Mouse (Mus musculus) B cell, adult 67 days (primary cell): ENCODE measurements around the gene Irgm2. TPM values are rescaled to one million over a fixed set of nuclear protein-coding genes. Genes with fewer than 3 reads are reported as not detected.

ENCODE experiments used
- total RNA-seq, 2 experiments: library from RNA; stranded (reverse); gene quantifications; 4 replicates each; pipeline ENCODE4 v1.2.4; 2023

Irgm2 gene
- 10 to 100 TPM in 1 of 2 experiments, 1 to 10 TPM in 1; 9.8 to 13.1 TPM for total RNA-seq

DNA sequence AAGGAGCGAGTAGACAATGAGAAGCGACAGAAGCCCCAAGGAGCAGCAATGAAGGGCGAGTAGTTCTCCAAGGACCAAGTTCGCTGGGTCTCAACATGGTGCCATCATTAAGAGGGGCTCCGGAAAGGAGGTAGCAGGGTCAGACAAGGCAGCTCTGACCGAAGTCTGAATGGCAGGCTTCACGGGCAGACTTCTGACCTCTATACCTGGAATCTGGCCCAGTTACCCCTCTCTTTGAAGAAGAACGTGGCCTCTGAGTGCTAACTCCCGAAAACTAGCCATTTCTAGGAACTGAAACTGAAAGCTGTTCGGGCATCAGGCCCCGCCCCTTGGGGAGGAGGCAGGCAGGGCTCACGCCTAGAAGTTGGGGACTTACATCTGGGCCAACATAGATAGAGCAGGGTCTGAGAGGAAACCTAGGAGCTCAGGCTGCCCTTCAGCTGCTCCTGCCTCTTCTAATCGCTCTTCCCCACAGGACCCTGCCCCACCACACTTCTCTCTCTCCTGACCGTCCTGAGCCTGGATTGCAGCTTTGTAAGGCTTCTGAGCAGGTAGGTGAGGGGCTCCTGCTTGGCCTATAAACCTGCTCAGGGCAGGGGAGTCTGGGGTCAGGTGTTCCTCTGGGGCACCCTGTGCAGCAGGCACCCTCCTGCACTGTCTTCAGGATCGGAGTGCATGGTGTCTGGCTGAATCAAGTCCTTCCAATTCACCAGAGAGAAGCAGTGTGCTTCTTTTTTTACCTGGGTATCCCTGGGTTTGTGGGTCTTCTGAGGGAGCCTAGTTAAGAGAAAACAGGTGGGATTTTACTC is at the start of gene Irgm2, which contains the start of gene Igtp:
Irgm2 (plus strand) TSS at position 390 of the 809 bp plus-strand sequence.
Igtp (plus strand) TSS at position 328 of the 809 bp plus-strand sequence.

DNA sequence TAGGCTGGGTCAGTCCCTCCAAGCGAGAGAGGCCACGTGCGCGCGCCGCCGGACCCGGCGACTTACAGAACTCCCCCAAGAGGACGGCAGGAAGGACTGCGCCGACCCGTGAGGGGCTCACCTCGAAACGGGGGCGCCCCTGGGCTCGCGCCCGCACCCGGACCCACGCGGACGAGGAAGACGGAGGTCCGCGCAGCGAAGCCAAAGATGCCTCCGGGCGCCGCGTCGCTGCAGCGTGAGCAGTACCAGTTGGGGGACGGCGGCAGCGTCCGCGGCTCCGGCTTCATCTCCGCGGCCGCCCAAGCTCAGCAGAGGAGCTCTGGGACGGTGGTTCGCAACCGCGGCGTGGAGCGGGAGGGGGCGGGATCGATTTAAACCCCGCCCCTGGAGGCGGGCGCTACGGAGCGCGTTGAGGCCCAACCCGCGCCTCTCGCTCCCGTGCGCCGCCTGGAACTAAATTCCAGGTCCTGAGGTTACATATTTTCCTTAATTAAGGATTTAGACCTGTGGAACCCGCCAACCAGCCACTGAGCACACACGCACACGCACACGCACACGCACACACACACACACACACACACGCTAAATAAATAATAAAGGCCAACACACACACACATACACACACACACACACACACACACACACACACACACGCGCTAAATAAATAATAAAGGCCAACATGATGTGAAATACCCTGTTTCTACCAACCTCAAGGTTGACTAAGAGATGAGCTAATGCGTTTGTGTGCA is 31.1 kb upstream of the Irgm2 start, which contains the start of gene Gemin5:
Gemin5 (minus strand) TSS at position 373 of the 749 bp plus-strand sequence.

DNA sequence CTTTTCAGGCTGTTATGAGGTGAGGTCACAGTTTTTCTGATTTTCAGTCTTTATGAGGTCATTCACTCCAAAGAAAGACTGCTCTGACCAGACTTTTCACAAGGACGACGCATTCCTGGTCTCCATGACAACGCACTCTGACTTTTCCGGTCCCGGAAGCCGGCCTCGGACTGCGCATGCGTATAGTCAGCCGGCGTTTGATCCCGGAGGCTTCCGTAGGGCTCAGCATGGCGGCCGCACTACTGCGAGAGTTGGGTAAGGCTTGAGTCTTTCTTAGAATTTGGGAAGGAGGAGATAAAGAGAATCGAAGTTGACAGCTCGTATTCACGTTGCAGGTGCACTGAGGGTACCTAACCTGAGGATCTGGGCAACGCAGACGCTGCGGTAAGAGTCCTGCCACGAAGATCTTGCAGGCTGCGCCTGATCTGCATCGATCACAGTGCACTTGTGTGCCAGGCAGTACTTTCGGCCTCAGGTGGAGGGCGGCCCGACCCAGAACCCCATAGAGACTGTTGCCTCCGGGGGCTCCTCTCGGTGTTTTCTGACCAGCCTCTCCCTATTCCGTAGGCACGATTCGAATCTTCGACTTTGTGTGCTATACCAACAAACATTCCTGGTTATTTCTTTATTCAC is 27.8 kb upstream of the Irgm2 start, which contains the start of gene Mrpl22:
Mrpl22 (plus strand) TSS at position 203 of the 633 bp plus-strand sequence.

Other genes starting within 250 kb of the Irgm2 start
- 10 to 100 TPM; 97.7 to 98.0 TPM for gene Larp1, start 190.6 kb upstream of the Irgm2 start, total RNA-seq
- gene Gm12248, start 106.5 kb upstream of the Irgm2 start, total RNA-seq = not detected
- gene Cnot8, start 95.5 kb upstream of the Irgm2 start, total RNA-seq = 10 to 100 TPM; 54.1 to 59.5 TPM
- gene Gemin5, start 31.1 kb upstream of the Irgm2 start, total RNA-seq = 10 to 100 TPM; 21.8 to 23.1 TPM
- 10 to 100 TPM; 25.5 to 36.5 TPM for gene Mrpl22, start 28.0 kb upstream of the Irgm2 start, total RNA-seq
- 10 to 100 TPM; 18.9 to 25.8 TPM for gene Igtp, start 62 bp upstream of the Irgm2 start, total RNA-seq
- gene 4930438A08Rik, start 75.2 kb downstream of the Irgm2 start, total RNA-seq = not detected
- gene Zfp692, start 107.5 kb downstream of the Irgm2 start, total RNA-seq = 10 to 100 TPM; 30.7 to 32.7 TPM
- gene Zfp672, start 130.7 kb downstream of the Irgm2 start, total RNA-seq = 10 to 100 TPM; 34.3 to 42.3 TPM
- 10 to 100 TPM; 18.6 to 28.6 TPM for gene Sh3bp5l, start 131.1 kb downstream of the Irgm2 start, total RNA-seq
- not detected for gene Lypd8, start 179.4 kb downstream of the Irgm2 start, total RNA-seq
- gene 1810065E05Rik, start 221.5 kb downstream of the Irgm2 start, total RNA-seq = not detected
- not detected for gene Gm12253, start 232.9 kb downstream of the Irgm2 start, total RNA-seq